Mouse (Mus musculus) embryonic stem cell, embryonic (primary cell): ENCODE measurements around the gene Dock11.

Experiments
- CTCF ChIA-PET, 4 experiments: fragments of 300-600 bp in 2 of 4; fragments of 350-600 bp in 2 of 4; sonication (Branson Sonifier 250); formaldehyde crosslinking; loops; one replicate each; lab custom pipeline; 2022; ENCODE audit warnings: inconsistent platforms in 2 of 4; lab: Charles Lee
- POLR2A ChIA-PET, 4 experiments: fragments of 300-600 bp in 2 of 4; fragments of 350-600 bp in 2 of 4; sonication (Branson Sonifier 250); formaldehyde crosslinking; loops; one replicate each; lab custom pipeline; 2022; ENCODE audit warnings: antibody characterized with exemption in 4 of 4, inconsistent platforms in 1 of 4; lab: Charles Lee

Gene Dock11

DNA sequence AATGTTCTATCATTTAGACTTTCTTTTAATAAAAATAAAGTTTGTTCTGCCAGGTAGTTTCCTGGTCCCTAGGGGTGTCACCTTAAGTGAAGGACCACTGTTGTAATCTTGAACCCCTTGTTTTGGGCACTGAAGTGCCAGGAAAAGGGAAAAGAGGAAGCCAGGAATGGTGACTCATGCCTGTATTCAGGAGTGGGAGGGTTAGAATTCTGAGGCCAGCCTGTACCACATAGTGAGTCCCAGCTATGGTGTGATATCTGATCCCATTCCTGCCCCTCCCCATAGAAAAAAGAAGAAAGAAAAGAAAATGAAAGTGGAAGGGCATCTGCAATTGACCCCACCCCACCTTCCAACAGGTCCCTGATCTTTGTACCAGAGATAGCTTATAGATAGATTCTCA lies 161.7 kb downstream of the Dock11 start:
- POLR2A ChIA-PET, result no interaction called here
- CTCF ChIA-PET, result no interaction called here

DNA sequence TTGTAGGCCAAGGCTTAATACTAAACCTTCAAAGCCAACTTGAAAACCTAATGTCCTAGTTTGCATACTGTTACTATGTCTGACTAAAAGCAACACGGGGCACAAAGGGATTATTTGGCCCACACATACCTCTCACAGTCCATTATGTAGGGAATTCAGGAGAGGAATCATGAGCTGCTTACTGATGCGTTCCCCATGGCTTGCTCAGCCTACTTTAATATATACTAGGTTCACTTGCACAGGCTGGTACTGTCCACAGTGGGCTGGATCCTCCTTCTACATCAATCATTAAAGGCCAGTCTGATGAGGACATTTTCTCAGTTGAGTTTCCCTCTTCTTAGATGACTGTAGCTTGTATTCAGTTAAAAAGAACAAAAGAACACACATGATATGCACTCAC lies 185.4 kb downstream of the Dock11 start:
- POLR2A ChIA-PET, result no interaction called here
- CTCF ChIA-PET, result interaction anchor here in 1 of 4 experiments (0.7 kb wide), 1 partner anchor 42 kb away, joined by 3 read pairs; no protein-coding TSS in a partner anchor

DNA sequence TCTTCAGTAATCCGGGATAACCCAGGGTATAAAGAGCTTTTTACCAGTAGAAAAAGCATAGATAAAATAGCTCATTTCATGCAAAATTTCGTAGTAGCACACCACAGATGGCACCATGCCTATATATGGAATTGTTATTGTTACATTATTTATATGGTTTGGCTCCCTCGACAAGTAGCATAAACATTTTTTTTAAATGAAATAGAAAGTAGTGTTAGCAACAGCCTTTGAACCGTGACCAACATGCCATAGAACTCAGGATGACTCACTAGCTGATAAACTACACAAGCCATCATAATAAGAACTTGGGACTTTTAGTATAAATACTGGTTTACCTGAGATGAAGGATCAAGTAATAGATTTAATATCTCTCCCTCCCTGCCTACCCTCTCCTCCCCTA lies 188.5 kb downstream of the Dock11 start:
- CTCF ChIA-PET, result no interaction called here
- POLR2A ChIA-PET, result no interaction called here

GRCm38 (mm10) chrX:36082917-36083316 lies 194.3 kb downstream of the Dock11 start:
- POLR2A ChIA-PET, result no interaction called here
- CTCF ChIA-PET, result interaction anchor here in 1 of 4 experiments (0.6 kb wide), 1 partner anchor 106 kb away, joined by 6 read pairs; no protein-coding TSS in a partner anchor

DNA sequence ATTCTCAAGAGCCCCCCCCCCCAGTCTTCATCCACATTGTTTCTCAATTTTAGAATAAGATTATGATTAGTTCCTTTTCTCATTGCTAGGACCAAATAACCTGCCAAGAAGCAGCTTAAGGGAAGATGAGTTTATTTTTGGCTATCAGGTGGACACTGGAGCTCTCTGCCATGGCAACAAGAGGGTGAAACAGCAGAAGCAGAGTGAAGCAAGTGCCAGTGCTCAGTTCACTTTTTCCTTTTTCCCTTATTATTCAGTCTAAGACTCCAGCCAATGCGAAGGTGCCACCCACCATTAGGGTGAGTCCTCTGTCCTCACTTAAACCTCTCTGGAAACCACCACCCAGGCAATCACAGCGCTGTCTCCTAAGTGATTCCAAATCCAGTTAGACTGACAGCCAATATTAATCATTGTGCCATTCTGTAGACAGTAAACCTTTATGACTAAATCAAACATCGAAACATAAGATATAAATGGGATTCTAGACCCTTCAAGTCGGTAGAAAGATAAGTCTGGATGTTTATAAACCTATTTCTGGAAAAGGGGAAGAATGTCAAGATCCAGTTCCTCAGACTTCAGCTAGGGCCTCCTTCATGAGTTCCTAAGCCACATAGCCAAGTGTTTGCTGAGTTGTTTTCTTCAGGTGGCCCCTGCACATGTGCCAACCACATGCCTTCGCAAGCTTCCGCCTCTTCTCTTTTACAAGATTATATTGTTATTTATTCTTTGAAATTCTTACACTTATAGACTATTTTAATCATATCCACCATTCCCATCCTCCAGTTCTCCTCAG lies 200.0 kb downstream of the Dock11 start:
- CTCF ChIA-PET, result no interaction called here
- POLR2A ChIA-PET, result no interaction called here

GRCm38 (mm10) chrX:36100883-36101282 lies 212.3 kb downstream of the Dock11 start:
- CTCF ChIA-PET, result no interaction called here
- POLR2A ChIA-PET, result no interaction called here

DNA sequence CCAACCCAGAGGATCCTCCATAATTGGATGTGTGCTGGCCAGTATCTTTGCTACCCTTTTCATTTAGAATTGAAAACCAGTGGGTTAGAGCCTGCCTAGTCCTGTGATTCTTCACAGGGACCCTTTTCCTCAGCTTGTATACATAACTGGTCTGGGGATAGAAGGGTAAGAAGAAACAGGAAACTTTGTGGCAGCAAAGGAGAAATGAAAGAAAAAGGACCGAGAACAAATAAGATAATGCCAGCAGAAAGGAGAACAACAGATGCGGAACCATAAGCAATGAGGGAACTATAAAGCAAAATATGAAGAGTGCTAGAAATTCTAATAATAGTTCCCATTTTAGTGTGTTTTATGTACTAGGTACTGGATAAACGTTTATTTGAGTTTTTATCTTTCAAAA lies 212.7 kb downstream of the Dock11 start:
- POLR2A ChIA-PET, result no interaction called here

GRCm38 (mm10) chrX:36108601-36109000 lies 220.0 kb downstream of the Dock11 start:
- ChIA-PET CTCF (no interaction called here), POLR2A (interaction anchor here in 1 of 4 experiments (1.6 kb wide), 1 partner anchor 12 kb away, joined by 4 read pairs; no protein-coding TSS in a partner anchor)

More for the DNA sequence above, 212.7 kb downstream of the Dock11 start:
- CTCF ChIA-PET, result no interaction called here

GRCm38 (mm10) chrX:36111622-36112421 lies 223.2 kb downstream of the Dock11 start, which contains the start of gene Il13ra1:
Gene Il13ra1, plus strand, starts transcription at chrX:36112110.
- POLR2A ChIA-PET, result interaction anchor here in 1 of 4 experiments (0.5 kb wide), 1 partner anchor 240 kb away, joined by 3 read pairs; no protein-coding TSS in a partner anchor
- CTCF ChIA-PET, result no interaction called here

DNA sequence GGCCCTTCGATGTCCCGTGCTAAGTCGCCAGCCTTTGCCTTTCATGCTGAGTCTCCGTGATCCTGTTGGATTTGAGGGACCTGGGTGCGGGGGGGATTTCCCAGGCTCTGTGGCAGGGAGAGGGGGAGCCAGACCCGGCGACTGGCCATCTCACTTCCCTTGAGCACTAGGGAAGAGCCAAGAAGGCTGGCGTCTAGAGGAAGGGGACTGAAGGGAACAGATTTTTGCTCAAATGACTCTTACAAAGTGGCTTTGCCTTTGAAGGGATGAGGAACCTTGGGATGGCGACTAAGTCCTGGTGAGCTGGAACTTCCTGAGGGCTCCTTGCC lies 223.8 kb downstream of the Dock11 start:
- CTCF ChIA-PET, result no interaction called here
- POLR2A ChIA-PET, result no interaction called here

DNA sequence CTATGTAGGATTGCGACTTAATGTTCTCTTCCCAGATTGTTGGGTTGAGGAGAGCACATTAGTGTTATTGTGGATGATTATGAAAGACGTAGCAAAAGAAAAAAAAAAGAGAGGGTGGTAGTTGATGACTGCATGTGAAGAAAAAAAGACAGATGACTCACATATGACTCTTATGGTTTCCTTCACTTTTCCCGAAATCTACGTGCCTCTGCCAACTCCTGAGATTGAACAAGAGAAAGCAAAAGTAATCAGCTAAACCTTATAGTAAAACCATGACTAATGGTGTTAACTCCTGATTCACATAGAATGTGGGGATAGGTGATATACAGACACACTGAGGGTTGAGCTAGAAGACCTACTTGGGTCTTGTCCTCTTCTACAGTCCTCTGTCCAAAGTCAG lies 226.5 kb downstream of the Dock11 start:
- CTCF ChIA-PET, result no interaction called here

More for the DNA sequence above, 226.5 kb downstream of the Dock11 start:
- POLR2A ChIA-PET, result interaction anchor here in 1 of 4 experiments (1.0 kb wide), 1 partner anchor 227 kb away, joined by 6 read pairs; the partner anchor contains the start of gene Dock11
